Mouse (Mus musculus) thymus, postnatal 36 days (tissue): ENCODE measurements at regions not wholly inside any gene's neighbourhood (a gene's known extent, or its start where the extent isn't known, plus 50 kb on each side); places are given as distances from the start of the nearest gene placed in this dataset.

Experiments
- DNase-seq, 2 experiments: peaks; one replicate each; pipeline ENCODE4 v3.0.0; 2022; ENCODE audit warnings: mixed read lengths in 2 of 2

- no peak for DNase-seq
Observed at GRCm38 (mm10) chr16:24254590-24254989, 138.7 kb upstream of the Lpp start.

- DNase-seq: no peak
Observed at GRCm38 (mm10) chr16:24254143-24254542, 139.2 kb upstream of the Lpp start.

- no peak for DNase-seq
Observed at GRCm38 (mm10) chr16:24247291-24247690, 146.0 kb upstream of the Lpp start.

- DNase-seq: peak; percentile 55 to 68
Observed at GRCm38 (mm10) chr16:24238075-24238555, 155.2 kb upstream of the Lpp start.

- no peak for DNase-seq
Observed at GRCm38 (mm10) chr16:24237425-24237824, 155.9 kb upstream of the Lpp start.

GRCm38 (mm10) chr16:24237013-24237412, 156.3 kb upstream of the Lpp start:
- DNase-seq: no peak

GRCm38 (mm10) chr16:24236511-24236910, 156.8 kb upstream of the Lpp start:
- no peak for DNase-seq

- peak in 1 of 2 experiments; percentile 54 for DNase-seq
Observed at GRCm38 (mm10) chr16:24234795-24235194, 158.5 kb upstream of the Lpp start.

GRCm38 (mm10) chr16:24232001-24232530, 161.2 kb upstream of the Lpp start:
- DNase-seq: no peak

- no peak for DNase-seq
Observed at GRCm38 (mm10) chr16:24231506-24231905, 161.8 kb upstream of the Lpp start.

- no peak for DNase-seq
Observed at GRCm38 (mm10) chr16:24229002-24229607, 164.2 kb upstream of the Lpp start.

GRCm38 (mm10) chr16:24225897-24226296, 167.4 kb upstream of the Lpp start:
- no peak for DNase-seq

GRCm38 (mm10) chr16:24225090-24225489, 168.2 kb upstream of the Lpp start:
- DNase-seq: no peak

GRCm38 (mm10) chr16:24223901-24224300, 169.4 kb upstream of the Lpp start:
- DNase-seq: no peak

GRCm38 (mm10) chr16:24223527-24223880, 169.8 kb upstream of the Lpp start:
- DNase-seq: no peak

GRCm38 (mm10) chr16:24222759-24223526, 170.4 kb upstream of the Lpp start:
- DNase-seq: peak; percentile 52 to 70

- no peak for DNase-seq
Observed at GRCm38 (mm10) chr16:24221992-24222391, 171.3 kb upstream of the Lpp start.

GRCm38 (mm10) chr16:24220613-24221012, 172.7 kb upstream of the Lpp start:
- DNase-seq: peak in 1 of 2 experiments; percentile 36

GRCm38 (mm10) chr16:24219691-24220090, 173.6 kb upstream of the Lpp start:
- peak; percentile 58 to 61 for DNase-seq

GRCm38 (mm10) chr16:24218850-24219185, 174.5 kb upstream of the Lpp start:
- no peak for DNase-seq

- DNase-seq: peak; percentile 55 to 62
Observed at GRCm38 (mm10) chr16:24218162-24218849, 175.0 kb upstream of the Lpp start.

- DNase-seq: peak; percentile 59 to 75
Observed at GRCm38 (mm10) chr16:24216828-24217227, 176.5 kb upstream of the Lpp start.

GRCm38 (mm10) chr16:24215353-24215752, 178.0 kb upstream of the Lpp start:
- peak in 1 of 2 experiments; percentile 68 for DNase-seq

GRCm38 (mm10) chr16:24213577-24213976, 179.7 kb upstream of the Lpp start:
- no peak for DNase-seq
